Mouse (Mus musculus): ENCODE measurements around the gene Impg1. TPM values are rescaled to one million over a fixed set of nuclear protein-coding genes. Genes with fewer than 3 reads are reported as not detected.

Impg1 gene
- polyA plus RNA-seq, 1 experiment from 2014 or later: not detected

DNA sequence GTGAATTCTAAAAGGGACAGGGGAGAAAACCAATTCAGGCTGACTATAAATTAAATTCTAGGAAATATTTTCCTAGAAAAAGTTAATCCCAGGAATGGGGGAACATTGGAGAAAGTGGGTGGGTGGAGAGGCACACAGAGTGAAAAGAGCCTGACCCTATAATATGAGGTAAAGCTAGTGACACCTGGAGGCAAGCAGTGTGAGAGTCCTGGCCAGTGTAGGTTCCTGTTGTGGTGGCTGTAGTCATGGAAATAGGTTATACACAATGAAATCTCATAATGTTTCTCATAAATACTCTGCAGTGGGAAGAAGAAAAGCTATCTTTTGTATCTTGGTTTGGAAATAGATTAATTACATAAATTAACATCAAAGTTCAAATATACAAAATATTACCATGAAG, 105.2 kb downstream of the Impg1 start:
- no peak overlapping the region for H3K27ac ChIP-seq (ENCODE audit: low read length)
- no peak overlapping the region for H3K4me2 ChIP-seq (ENCODE audit: low read length)
- H3K36me3 ChIP-seq (ENCODE audit: control insufficient read depth, insufficient read depth, low read length): no peaks in the 10 kb centered on the region
- ATAC-seq: no peak
- no peak overlapping the region for H3K4me3 ChIP-seq (ENCODE audit: low read depth, low read length)
- no peaks in the 10 kb centered on the region for H3K27me3 ChIP-seq (ENCODE audit: control insufficient read depth, insufficient read depth, low read depth, low read length)
- no peak overlapping the region for H3K9ac ChIP-seq (ENCODE audit: low read depth, low read length)
- no peaks in the 10 kb centered on the region for H3K9me3 ChIP-seq (replicated peaks; ENCODE audit: control insufficient read depth, low read length, poor library complexity, severe bottlenecking)
- no peaks in the 10 kb centered on the region for H3K4me1 ChIP-seq (ENCODE audit: control insufficient read depth, insufficient read depth, low read length)

DNA sequence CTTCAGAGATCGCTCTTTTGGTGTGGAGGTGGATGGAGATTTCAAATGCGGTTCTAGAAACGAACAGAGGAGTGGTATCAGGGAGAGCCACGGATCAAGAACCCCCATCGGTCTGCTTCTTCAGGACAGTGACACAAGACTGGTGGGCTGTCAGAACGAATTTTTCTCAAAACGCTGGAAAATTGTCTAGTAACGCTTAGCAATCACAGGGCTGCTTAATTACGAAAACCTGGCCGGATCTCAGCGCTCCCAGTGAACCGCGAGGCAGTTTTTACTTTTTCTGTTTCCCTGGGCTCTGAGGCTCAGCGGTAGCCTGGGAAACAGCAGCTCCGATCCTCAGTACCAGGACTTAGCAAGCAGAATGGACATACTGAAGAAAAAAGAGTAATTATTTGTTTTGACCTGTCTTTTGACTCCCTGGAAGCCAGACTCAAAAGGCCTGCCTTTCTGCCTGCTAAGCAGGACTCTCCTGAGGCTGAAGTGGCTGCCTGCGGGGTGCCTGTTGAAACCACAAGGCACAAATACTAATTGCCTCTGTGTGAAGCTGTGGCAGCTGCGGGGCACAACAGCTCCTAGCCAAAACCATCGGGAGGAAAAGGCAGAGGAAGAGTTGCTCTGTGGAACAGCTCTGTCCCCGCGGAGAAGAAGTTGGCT, 113.5 kb downstream of the Impg1 start:
- Histone ChIP-seq H3K36me3 (ENCODE audit: control insufficient read depth, insufficient read depth, low read length) (no peaks in the 10 kb centered on the region), H3K4me3 (ENCODE audit: low read depth, low read length) (peak overlapping the region; percentile 16; the same call in 1 of the 2 replicates), H3K27me3 (ENCODE audit: control insufficient read depth, insufficient read depth, low read depth, low read length) (no peaks in the 10 kb centered on the region), H3K27ac (ENCODE audit: low read length) (no peak overlapping the region), H3K9ac (ENCODE audit: low read depth, low read length) (no peak overlapping the region), H3K9me3 (replicated peaks; ENCODE audit: control insufficient read depth, low read length, poor library complexity, severe bottlenecking) (no peaks in the 10 kb centered on the region), H3K4me1 (ENCODE audit: control insufficient read depth, insufficient read depth, low read length) (peaks cover 3% of the 10 kb centered on the region; the same call in 1 of the 2 replicates), H3K4me2 (ENCODE audit: low read length) (peak overlapping the region; percentile 50)
- peak; percentile 87 for ATAC-seq
- WGBS: 14% methylated on average over 20 of the region's 20 CpGs

DNA sequence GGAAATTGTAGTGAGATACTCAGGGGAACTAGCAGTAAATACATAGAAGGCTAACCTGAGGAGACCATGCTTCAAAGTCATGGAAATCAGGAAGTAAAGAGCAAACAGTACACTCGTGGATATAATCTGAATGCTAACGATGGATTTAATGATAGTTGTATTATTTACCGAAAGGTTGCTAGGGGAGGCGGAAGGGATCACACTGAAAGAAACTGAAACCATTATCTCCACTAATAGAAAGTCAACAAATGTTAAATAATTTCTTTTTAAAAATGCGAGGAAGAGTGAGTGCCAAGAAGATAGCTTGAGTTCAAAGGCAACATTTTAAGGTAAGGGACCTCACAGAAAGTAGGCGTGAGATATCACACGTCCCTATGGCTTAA, 114.0 kb downstream of the Impg1 start:
- H3K4me3 ChIP-seq (ENCODE audit: low read depth, low read length): no peak overlapping the region
- 50% methylated on average over 7 of the region's 7 CpGs for WGBS

DNA sequence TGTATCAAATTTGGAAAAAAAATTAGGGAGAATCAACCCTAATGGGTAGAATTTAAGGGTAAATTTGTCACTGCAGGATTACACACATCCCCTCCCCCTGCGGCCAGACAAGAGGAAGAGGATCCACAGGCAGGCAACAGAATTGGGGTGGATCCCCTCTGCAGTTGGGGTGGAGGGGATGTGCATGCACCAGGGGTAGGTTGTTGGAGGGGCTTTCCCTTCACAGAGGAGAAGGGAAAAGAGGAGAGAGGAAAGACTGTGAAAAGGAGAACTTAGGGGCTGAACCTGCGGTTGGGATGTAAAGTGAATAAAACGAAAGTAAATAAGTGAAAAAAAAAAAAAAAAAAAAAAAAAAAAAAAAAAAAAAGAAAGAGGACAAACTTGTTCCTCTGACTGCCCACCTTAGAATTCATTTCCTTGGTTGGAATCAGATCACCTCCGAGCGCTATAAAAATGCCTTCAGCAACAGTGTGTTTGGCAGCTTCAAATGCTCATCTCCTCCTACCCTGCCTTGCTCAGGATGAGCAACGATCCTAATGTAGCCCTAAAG, 120.8 kb downstream of the Impg1 start:
- H3K4me1 ChIP-seq (ENCODE audit: control insufficient read depth, insufficient read depth, low read length): no peaks in the 10 kb centered on the region
- H3K4me2 ChIP-seq (ENCODE audit: low read length): no peak overlapping the region
- ATAC-seq: no peak
- H3K4me3 ChIP-seq (ENCODE audit: low read depth, low read length): no peak overlapping the region
- no peaks in the 10 kb centered on the region for H3K36me3 ChIP-seq (ENCODE audit: control insufficient read depth, insufficient read depth, low read length)
- no peak overlapping the region for H3K27ac ChIP-seq (ENCODE audit: low read length)
- H3K27me3 ChIP-seq (ENCODE audit: control insufficient read depth, insufficient read depth, low read depth, low read length): no peaks in the 10 kb centered on the region
- H3K9me3 ChIP-seq (replicated peaks; ENCODE audit: control insufficient read depth, low read length, poor library complexity, severe bottlenecking): no peaks in the 10 kb centered on the region
- H3K9ac ChIP-seq (ENCODE audit: low read depth, low read length): no peak overlapping the region
- WGBS: 89% methylated on average over 6 of the region's 6 CpGs

More for the DNA sequence above, 114.0 kb downstream of the Impg1 start:
- Histone ChIP-seq H3K27me3 (ENCODE audit: control insufficient read depth, insufficient read depth, low read depth, low read length) (no peaks in the 10 kb centered on the region), H3K4me2 (ENCODE audit: low read length) (peak overlapping the region; percentile 50), H3K9ac (ENCODE audit: low read depth, low read length) (no peak overlapping the region), H3K9me3 (replicated peaks; ENCODE audit: control insufficient read depth, low read length, poor library complexity, severe bottlenecking) (no peaks in the 10 kb centered on the region), H3K27ac (ENCODE audit: low read length) (no peak overlapping the region), H3K4me1 (ENCODE audit: control insufficient read depth, insufficient read depth, low read length) (peaks cover 3% of the 10 kb centered on the region; the same call in 1 of the 2 replicates), H3K36me3 (ENCODE audit: control insufficient read depth, insufficient read depth, low read length) (no peaks in the 10 kb centered on the region)
- ATAC-seq: no peak

DNA sequence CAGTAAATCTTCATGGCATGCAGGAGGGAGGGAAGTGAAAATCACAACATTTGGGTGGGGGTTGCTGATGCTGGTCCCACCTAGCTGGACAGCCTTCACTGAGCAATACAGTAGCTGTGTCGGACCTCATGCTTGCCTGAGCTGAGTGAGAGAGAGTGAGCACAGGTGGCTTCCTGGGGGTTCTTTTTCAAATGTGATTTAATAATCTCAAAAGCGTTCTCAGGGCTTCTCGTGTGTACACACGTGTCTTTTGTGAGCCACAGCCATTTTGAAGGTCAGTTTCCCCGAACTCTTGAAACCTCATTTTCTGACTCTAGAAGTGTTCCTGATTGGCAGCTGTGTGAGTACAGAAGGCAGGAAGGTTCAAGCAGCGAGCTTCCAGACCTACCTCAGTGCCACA, 122.8 kb downstream of the Impg1 start:
- Histone ChIP-seq H3K27me3 (ENCODE audit: control insufficient read depth, insufficient read depth, low read depth, low read length) (no peaks in the 10 kb centered on the region), H3K9ac (ENCODE audit: low read depth, low read length) (no peak overlapping the region), H3K4me2 (ENCODE audit: low read length) (no peak overlapping the region), H3K27ac (ENCODE audit: low read length) (no peak overlapping the region), H3K36me3 (ENCODE audit: control insufficient read depth, insufficient read depth, low read length) (no peaks in the 10 kb centered on the region), H3K9me3 (replicated peaks; ENCODE audit: control insufficient read depth, low read length, poor library complexity, severe bottlenecking) (no peaks in the 10 kb centered on the region), H3K4me1 (ENCODE audit: control insufficient read depth, insufficient read depth, low read length) (no peaks in the 10 kb centered on the region), H3K4me3 (ENCODE audit: low read depth, low read length) (no peak overlapping the region)
- no peak for ATAC-seq
- 92% methylated on average over 6 of the region's 6 CpGs for WGBS

DNA sequence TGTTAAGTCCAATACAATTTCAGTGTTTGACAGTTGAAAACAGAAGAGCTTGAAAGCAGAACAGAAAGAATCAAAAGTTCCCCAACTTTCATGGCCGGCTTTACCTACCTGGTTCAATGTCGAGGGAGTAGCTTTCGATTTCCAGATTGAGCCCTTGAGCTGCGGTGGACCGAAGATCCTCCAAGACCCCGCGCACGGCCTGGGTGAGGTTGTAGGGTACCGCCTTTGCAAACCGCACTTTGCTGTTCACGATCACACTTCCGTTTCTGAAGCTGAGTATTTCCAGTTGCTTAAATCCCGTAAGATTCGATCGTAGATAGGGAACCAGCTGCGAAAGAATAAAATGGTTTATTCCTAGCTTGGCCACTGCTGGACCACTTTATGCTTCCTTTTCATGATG, 123.5 kb downstream of the Impg1 start:
- Histone ChIP-seq H3K4me1 (ENCODE audit: control insufficient read depth, insufficient read depth, low read length) (no peaks in the 10 kb centered on the region), H3K9me3 (replicated peaks; ENCODE audit: control insufficient read depth, low read length, poor library complexity, severe bottlenecking) (no peaks in the 10 kb centered on the region), H3K27me3 (ENCODE audit: control insufficient read depth, insufficient read depth, low read depth, low read length) (no peaks in the 10 kb centered on the region), H3K4me3 (ENCODE audit: low read depth, low read length) (no peak overlapping the region), H3K36me3 (ENCODE audit: control insufficient read depth, insufficient read depth, low read length) (no peaks in the 10 kb centered on the region), H3K9ac (ENCODE audit: low read depth, low read length) (no peak overlapping the region), H3K27ac (ENCODE audit: low read length) (no peak overlapping the region), H3K4me2 (ENCODE audit: low read length) (no peak overlapping the region)
- ATAC-seq: no peak
- 97% methylated on average over 16 of the region's 16 CpGs for WGBS

DNA sequence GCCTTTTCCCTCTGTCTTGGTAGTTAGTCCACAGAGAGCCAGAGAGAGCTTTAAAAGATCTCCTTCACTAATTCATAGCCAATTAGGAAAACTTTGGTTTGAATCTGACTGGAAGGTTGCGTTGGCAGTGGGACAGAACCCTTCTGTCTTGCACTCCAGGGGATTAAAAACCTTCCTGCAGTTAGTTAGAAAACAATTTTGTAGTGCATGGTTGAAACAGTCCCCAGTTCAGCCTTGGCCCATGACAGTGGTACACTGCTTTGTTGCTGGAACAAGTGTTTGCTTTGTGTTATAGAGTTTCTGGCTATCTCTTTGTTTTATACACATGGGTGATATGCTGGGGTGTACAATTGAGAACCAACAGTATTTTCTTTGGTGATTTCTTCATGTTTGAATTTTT, 124.4 kb downstream of the Impg1 start:
- Histone ChIP-seq H3K27ac (ENCODE audit: low read length) (no peak overlapping the region), H3K4me1 (ENCODE audit: control insufficient read depth, insufficient read depth, low read length) (no peaks in the 10 kb centered on the region), H3K4me2 (ENCODE audit: low read length) (no peak overlapping the region), H3K36me3 (ENCODE audit: control insufficient read depth, insufficient read depth, low read length) (no peaks in the 10 kb centered on the region), H3K9ac (ENCODE audit: low read depth, low read length) (no peak overlapping the region), H3K4me3 (ENCODE audit: low read depth, low read length) (no peak overlapping the region), H3K27me3 (ENCODE audit: control insufficient read depth, insufficient read depth, low read depth, low read length) (no peaks in the 10 kb centered on the region), H3K9me3 (replicated peaks; ENCODE audit: control insufficient read depth, low read length, poor library complexity, severe bottlenecking) (no peaks in the 10 kb centered on the region)
- ATAC-seq: no peak
- 56% methylated on average over 1 of the region's 1 CpGs for WGBS

DNA sequence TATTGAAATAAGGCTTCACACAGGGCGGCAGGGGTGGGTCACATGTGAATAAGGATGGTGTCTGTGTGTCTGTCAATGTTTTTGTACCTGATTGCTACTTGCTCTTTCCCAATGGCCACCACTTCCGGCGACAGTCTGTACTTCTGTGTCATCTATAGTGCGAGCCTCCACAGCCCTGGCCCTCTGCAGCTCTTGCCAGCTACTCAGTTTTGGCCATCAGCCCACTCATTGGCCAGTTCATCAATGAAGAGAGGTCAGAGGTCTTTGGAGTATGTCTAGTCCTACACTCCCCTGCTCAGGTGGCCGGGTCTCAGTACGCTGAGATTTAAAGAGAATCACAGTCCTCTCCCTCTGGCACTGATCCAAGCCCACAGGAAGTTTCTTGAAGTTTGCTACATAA, 127.3 kb downstream of the Impg1 start:
- no peak overlapping the region for H3K9ac ChIP-seq (ENCODE audit: low read depth, low read length)
- no peak overlapping the region for H3K4me2 ChIP-seq (ENCODE audit: low read length)
- peaks cover 3% of the 10 kb centered on the region; the same call in 1 of the 2 replicates for H3K4me1 ChIP-seq (ENCODE audit: control insufficient read depth, insufficient read depth, low read length)
- no peak for ATAC-seq
- H3K4me3 ChIP-seq (ENCODE audit: low read depth, low read length): no peak overlapping the region
- H3K27ac ChIP-seq (ENCODE audit: low read length): no peak overlapping the region
- H3K27me3 ChIP-seq (ENCODE audit: control insufficient read depth, insufficient read depth, low read depth, low read length): no peaks in the 10 kb centered on the region
- no peaks in the 10 kb centered on the region for H3K36me3 ChIP-seq (ENCODE audit: control insufficient read depth, insufficient read depth, low read length)
- H3K9me3 ChIP-seq (replicated peaks; ENCODE audit: control insufficient read depth, low read length, poor library complexity, severe bottlenecking): no peaks in the 10 kb centered on the region
- WGBS: 80% methylated on average over 6 of the region's 6 CpGs

DNA sequence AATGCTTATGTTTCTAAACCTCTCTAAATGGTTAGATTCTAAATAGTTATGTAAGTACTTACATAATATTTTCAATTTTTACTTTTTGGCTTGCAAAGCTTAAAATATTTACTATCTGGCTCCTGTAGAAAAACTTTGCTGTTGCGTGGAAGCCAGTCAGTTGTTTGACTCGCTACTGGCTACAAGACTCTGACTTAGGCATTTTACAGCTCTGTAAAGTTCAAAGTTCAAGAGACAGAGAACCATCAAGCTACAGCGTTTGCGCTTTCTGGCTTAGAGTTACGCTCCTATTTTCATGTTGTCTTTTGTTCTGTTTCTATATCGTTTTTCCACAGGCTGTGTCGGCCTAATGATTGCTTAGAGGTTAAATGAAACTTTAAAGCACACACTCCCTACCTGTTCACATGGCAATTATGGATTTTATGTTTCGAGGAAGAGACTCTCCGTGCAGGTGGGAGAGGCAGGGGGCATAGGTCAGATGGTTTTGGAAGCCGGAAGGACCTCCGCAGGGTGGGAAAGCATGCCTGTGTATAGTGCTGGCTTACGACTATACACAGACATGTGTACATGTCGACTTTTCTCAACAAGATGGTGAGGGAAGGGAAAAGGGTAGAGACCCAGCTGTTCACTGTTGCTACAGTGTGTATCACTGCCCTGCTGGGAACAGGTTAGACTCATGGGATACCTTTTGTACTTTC, 129.5 kb downstream of the Impg1 start:
- Histone ChIP-seq H3K27me3 (ENCODE audit: control insufficient read depth, insufficient read depth, low read depth, low read length) (no peaks in the 10 kb centered on the region), H3K9ac (ENCODE audit: low read depth, low read length) (no peak overlapping the region), H3K4me3 (ENCODE audit: low read depth, low read length) (no peak overlapping the region), H3K4me2 (ENCODE audit: low read length) (no peak overlapping the region), H3K9me3 (replicated peaks; ENCODE audit: control insufficient read depth, low read length, poor library complexity, severe bottlenecking) (no peaks in the 10 kb centered on the region), H3K36me3 (ENCODE audit: control insufficient read depth, insufficient read depth, low read length) (no peaks in the 10 kb centered on the region), H3K4me1 (ENCODE audit: control insufficient read depth, insufficient read depth, low read length) (peaks cover 6% of the 10 kb centered on the region; the same call in 1 of the 2 replicates), H3K27ac (ENCODE audit: low read length) (no peak overlapping the region)
- 88% methylated on average over 13 of the region's 13 CpGs for WGBS
- ATAC-seq: no peak
